Mouse (Mus musculus) lung, postnatal 0 days (tissue): Measurements from ENCODE around the gene Nox4.

Experiments used
- CTCF ChIP-seq: IDR thresholded peaks from 2 replicates; pipeline ENCODE4 v1.5.1; 2016; ENCODE audit warnings: antibody characterized with exemption, mild to moderate bottlenecking
- EP300 ChIP-seq: IDR thresholded peaks from 2 replicates; pipeline ENCODE4 v1.6.1; 2016; ENCODE audit warnings: antibody characterized with exemption, mild to moderate bottlenecking, control low read depth

GRCm38 (mm10) chr7:87374935-87375334 lies 129.0 kb downstream of the Nox4 start:
- TF ChIP-seq CTCF (no peak), EP300 (no peak)
